Mouse (Mus musculus) cerebellum, postnatal 14 days (tissue): Measurements from ENCODE around the gene Sbf2.
"Not testable (repeated sequence)": the region's sequence is repeated elsewhere in the genome, so short reads cannot be mapped to it uniquely, and the experiment has no call there.

Experiments used
- DNase-seq, 2 experiments: peaks; one replicate each; pipeline ENCODE4 v3.0.0; 2021; ENCODE audit warnings: mixed read lengths in 2 of 2

Sbf2 gene

GRCm38 (mm10) chr7:110629892-110630666, 15.4 kb upstream of the Sbf2 start:
- peak; percentile 88 to 90 for DNase-seq

- DNase-seq, result peak; percentile 42
Measured at GRCm38 (mm10) chr7:110628611-110629354, 14.1 kb upstream of the Sbf2 start.

GRCm38 (mm10) chr7:110628273-110628600, 13.5 kb upstream of the Sbf2 start:
- no peak for DNase-seq

GRCm38 (mm10) chr7:110627486-110628272, 13.0 kb upstream of the Sbf2 start, which contains the start of gene Adm:
Gene Adm, plus strand, starts transcription at chr7:110627661.
- DNase-seq, result peak; percentile 44 to 51

GRCm38 (mm10) chr7:110627099-110627482, 12.4 kb upstream of the Sbf2 start:
- DNase-seq, result peak; percentile 23 to 39

GRCm38 (mm10) chr7:110626186-110627098, 11.7 kb upstream of the Sbf2 start:
- DNase-seq, result no peak

GRCm38 (mm10) chr7:110625489-110625888, 10.8 kb upstream of the Sbf2 start:
- no peak for DNase-seq

GRCm38 (mm10) chr7:110624961-110625360, 10.2 kb upstream of the Sbf2 start:
- DNase-seq, result no peak

- DNase-seq, result no peak
Measured at GRCm38 (mm10) chr7:110624067-110624466, 9.3 kb upstream of the Sbf2 start.

- DNase-seq, result no peak
Measured at GRCm38 (mm10) chr7:110619086-110619611, 4.4 kb upstream of the Sbf2 start.

- no peak for DNase-seq
Measured at GRCm38 (mm10) chr7:110615792-110616191, 1.1 kb upstream of the Sbf2 start.

GRCm38 (mm10) chr7:110615151-110615631, 469 bp upstream of the Sbf2 start:
- peak; percentile 46 to 52 for DNase-seq

GRCm38 (mm10) chr7:110613381-110614132, 1.2 kb downstream of the Sbf2 start:
- DNase-seq, result no peak

- no peak for DNase-seq
Measured at GRCm38 (mm10) chr7:110606906-110607305, 7.8 kb downstream of the Sbf2 start.

- no peak for DNase-seq
Measured at GRCm38 (mm10) chr7:110605476-110605875, 9.2 kb downstream of the Sbf2 start.

- DNase-seq, result no peak
Measured at GRCm38 (mm10) chr7:110597141-110597540, 17.6 kb downstream of the Sbf2 start.

GRCm38 (mm10) chr7:110593991-110594390, 20.7 kb downstream of the Sbf2 start:
- not testable (repeated sequence) for DNase-seq

- no peak for DNase-seq
Measured at GRCm38 (mm10) chr7:110587721-110588120, 27.0 kb downstream of the Sbf2 start.

GRCm38 (mm10) chr7:110585250-110585649, 29.5 kb downstream of the Sbf2 start:
- no peak for DNase-seq

- no peak for DNase-seq
Measured at GRCm38 (mm10) chr7:110584159-110584558, 30.6 kb downstream of the Sbf2 start.

- DNase-seq, result no peak
Measured at GRCm38 (mm10) chr7:110583705-110584104, 31.0 kb downstream of the Sbf2 start.
